Mouse (Mus musculus): Measurements from ENCODE around the gene Gpr156. TPM values are rescaled to one million over a fixed set of nuclear protein-coding genes. Genes with fewer than 3 reads are reported as not detected.
A peak's percentile ranks its signal among the peaks of the same experiment; 100 is the strongest.
"Not testable (repeated sequence)": the region's sequence is repeated elsewhere in the genome, so short reads cannot be mapped to it uniquely, and the experiment has no call there.

The Gpr156 gene
- total RNA-seq, 2 experiments from 2014 or later, result 1.1 to 1.2 TPM

DNA sequence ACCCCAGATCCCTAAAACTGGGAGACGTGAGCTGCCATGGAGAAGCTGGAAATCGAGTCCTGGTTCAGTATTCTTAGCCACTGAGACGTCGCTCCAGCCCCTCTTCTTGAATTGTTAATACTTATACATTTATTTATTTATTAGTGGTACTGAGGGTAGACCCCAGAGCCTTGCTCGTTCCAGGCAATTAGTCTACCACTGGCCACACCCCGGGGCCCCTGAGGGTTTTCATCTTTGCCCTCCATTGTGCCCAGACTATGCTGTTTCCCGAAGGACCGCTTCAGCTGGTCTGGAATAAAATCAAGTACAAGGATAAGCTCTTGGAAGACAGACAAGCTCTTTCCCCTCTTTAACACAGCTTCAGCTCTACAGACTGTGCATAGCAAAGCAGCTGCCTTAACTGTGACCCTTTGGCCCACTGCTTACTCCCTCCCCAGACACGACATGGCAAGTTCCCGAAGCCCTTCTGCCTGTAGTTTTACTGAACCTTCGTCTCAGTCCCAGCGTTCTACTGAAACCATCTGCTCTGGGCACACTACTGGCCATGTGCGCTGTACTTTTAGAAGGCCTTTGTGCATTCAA is 39.1 kb downstream of the Gpr156 start:
- no peak for DNase-seq (ENCODE audit: low spot score in 2 of 2)

DNA sequence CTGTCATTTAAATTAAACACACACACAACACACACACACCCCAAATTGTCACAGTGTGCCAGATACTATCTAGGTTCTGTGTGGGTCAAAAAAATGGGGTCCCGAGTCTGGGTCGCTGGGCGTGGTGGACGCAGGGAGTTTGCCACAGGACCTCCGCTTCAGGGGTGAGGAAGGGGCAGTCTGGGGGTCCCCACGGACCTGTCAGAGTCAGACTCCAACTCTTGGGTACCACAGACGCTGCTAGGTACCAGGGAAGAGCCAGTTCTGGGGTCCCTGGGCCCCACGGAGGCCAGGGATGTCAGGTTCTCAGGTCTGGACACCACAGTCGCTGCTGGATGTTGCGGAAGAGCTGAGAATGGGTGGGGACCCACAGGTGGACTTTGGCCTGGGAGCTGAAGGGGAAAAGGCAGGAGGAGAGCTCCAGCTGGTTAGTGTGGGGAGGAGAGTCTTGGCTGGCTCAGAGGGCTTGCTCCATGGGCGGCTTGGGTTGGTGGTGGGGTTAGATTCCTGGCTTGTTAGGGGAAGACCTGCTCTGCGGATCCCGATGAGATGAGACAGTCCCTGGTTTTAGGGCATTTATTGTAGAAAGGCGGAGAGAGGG is 39.9 kb downstream of the Gpr156 start:
- no peak for DNase-seq (ENCODE audit: low spot score in 2 of 2)

DNA sequence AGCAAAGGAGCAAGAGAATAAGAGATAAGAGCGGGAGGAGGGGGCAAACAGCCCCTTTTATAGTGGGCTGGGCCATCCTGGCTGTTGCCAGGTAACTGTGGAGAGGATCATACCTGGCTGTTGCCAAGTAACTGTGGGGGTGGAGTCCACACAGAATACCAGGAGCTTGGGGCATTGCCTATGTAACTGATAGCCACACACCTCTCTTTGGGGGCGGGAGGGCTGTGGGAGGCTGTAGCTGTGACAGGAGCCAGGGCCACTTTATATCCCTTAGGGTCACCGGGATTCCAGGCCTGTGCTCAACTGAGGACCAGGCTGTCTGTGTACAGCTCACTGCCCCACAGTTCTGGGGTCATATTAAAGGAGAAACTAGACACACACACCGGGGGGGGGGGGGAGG is 40.5 kb downstream of the Gpr156 start:
- DNase-seq (ENCODE audit: low spot score in 2 of 2), result no peak

DNA sequence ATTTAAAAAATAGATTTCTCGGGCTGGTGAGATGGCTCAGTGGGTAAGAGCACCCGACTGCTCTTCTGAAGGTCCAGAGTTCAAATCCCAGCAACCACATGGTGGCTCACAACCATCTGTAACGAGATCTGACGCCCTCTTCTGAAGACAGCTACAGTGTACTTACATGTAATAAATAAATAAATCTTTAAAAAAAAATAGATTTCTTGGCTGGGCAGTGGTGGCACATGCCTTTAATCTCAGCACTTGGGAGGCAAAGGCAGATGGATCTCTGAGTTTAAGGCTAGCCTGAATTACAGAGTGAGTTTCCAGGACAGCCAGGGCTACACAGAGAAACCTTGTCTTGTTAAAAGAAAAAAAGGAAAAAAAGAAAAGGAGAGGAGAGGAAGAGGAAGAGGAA is 46.4 kb downstream of the Gpr156 start:
- DNase-seq (ENCODE audit: low spot score in 2 of 2), result not testable (repeated sequence)

DNA sequence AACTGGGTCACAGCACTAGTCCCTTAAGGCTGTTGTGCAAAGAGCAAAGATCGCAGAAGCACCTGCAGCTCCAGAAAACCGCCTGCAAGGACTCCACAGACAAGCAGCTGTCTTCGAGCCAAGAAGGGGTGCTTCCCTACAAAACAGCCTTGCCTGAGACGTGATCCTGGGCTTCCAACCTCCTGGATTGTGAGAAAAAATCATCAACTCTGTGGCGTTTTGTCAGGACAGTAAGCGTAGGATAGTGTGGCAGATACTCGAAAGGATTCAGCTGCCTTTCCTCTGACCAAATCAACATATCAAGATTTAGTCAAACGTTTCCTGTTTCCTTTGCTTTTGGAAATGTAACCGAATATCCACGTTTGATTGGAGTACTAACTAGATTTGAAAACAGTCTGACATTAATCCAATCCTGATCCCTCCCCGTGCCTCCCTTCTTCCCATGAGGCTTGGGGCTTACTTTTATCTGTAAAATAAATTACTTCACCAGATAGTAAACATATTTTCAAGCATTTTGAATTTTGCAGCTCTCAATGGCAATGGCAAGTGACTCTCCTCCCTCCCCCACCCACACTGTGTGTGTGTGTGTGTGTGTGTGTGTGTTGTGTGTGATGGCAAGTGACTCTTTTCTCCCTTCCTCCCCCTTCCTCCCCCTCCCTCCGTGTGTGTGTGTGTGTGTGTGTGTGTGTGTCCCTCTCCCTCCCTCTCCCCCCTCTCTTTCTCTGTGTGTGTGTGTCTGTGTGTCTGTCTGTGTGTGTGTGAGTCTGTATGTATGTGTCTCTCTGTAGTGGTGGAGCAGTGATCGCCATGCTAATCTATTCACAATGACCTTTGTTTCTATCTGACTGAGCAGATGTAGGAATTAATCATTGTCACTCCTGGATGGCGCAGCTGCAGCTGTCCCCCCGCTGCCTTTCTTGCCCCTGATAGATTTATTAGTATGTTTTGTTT is 47.3 kb downstream of the Gpr156 start:
- DNase-seq (ENCODE audit: low spot score in 2 of 2), result no peak

DNA sequence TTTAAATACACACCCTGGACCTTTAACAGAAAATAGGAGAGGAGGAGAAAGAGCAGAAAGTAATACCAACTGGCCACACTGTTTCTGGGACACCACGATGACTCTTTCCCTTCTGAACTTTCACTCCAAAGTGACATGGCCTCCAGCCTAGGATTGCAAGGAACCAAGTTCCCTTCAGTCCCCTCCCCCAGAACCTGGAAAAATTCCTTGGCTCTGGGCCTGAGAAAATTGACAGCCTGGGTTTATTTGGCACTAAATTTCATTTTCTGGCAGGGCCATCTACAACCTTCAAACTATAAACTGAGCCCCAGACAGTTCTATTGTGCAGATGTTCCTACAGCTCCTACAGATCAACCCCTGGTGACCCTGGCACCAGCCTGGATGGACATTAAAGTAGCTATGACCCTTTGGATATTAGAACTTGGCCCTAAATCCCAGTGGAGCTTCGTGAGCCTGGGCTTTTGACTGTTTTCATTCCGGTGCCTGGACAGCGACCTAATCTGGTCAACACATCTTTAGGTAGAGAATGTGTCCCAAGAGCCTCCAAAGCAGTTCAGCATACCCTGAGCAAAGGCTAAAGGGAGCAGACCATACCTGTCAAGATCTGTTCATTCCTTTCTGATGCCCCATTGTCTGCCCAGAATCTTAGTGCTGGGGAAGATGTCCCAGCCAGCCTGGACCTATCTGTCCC is 48.2 kb downstream of the Gpr156 start:
- no peak for DNase-seq (ENCODE audit: low spot score in 2 of 2)

DNA sequence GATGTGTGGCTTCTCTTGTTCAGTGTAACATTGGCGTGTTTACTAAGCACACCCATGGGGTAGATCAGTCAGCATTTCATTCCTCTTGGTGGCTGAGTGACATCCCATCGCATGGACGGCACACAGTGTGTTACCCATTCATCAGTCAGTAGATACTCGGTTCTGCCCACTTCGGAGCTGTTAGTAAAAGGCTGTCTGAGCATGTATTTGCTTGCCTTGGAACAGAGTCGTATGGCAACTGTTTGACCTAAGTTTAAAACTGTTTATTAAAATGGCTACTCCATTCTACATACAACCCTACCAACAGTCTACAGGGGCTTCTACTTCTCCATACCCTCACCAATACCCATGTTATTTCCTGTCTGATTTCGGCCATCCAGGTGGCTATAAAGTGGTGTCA is 50.6 kb downstream of the Gpr156 start:
- no peak for DNase-seq (ENCODE audit: low spot score in 2 of 2)

DNA sequence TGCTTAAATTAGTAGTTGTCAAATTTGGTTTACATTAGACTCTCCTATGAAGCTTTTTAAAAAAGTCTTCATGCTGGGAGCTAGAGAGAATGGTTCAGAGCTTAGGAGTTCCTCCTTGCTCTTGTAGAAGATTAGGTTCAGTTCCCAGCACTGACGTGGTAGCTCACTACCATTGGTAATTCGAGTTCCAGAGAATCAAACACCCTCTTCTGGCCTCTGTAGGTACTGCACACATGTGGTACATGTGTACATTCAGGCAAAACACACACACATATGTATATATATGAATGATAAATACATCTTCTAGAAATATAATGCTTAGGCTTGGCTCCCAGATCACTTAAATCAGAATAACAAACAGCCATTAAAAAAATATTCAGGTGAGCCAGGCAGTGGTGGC is 51.1 kb downstream of the Gpr156 start:
- DNase-seq (ENCODE audit: low spot score in 2 of 2), result no peak

DNA sequence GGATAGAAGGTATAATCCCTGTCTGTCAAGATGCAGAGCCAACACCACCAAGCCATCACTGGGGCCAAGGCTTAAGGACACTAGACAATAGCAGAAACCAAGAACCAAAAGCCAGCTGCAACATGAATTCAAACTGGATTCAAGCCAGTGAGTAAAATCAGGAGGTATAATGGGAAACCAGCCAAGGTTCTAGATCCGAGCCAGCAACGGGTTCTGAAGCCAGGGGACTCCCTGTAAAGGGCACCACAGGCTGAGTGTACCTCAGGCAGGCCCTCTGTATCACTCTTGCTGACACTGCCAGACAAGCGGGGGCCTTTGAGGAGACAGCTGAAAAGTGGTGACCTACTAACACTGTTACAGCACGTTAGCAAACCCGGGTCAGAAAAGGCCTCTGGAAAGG is 55.2 kb downstream of the Gpr156 start:
- DNase-seq (ENCODE audit: low spot score in 2 of 2), result no peak

DNA sequence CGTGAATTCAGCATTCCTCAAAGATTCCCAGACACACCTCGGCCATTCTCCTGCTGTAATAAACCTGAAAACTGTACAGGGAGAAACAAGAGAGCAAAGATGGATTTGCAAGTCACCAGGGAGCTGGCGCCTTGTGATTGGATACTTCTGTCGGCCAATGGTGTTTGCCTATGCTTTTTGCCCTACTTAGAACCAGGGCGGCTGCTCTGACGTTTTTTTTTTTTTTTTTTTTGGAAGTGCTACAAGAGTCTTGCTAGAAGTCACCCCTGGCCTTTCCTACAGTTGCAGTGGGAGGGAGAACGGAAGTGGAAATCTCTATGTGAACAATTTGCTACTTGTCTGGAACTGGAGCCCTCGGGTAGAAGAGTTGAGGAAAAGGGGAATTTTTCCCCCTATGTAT is 56.1 kb downstream of the Gpr156 start:
- no peak for DNase-seq (ENCODE audit: low spot score in 2 of 2)

DNA sequence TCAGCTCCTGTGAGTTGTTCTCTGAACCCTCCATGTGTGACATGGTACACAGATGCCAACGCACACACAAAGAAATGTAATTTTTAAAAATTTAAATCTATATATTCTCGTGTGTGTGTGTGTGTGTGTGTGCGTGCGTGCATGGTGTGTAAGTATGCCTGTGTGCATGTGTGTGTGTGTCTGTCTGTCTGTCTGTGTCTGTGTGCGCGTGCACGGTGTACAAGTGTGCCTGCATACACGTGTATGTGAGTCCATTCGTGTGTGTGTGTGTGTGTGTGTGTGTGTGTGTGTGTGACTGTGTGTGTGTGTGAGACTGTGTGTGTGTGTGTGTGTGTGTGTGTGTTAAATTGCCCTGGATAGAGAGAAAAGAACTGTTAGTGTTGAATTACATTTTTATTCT is 56.9 kb downstream of the Gpr156 start:
- DNase-seq (ENCODE audit: low spot score in 2 of 2), result not testable (repeated sequence)

DNA sequence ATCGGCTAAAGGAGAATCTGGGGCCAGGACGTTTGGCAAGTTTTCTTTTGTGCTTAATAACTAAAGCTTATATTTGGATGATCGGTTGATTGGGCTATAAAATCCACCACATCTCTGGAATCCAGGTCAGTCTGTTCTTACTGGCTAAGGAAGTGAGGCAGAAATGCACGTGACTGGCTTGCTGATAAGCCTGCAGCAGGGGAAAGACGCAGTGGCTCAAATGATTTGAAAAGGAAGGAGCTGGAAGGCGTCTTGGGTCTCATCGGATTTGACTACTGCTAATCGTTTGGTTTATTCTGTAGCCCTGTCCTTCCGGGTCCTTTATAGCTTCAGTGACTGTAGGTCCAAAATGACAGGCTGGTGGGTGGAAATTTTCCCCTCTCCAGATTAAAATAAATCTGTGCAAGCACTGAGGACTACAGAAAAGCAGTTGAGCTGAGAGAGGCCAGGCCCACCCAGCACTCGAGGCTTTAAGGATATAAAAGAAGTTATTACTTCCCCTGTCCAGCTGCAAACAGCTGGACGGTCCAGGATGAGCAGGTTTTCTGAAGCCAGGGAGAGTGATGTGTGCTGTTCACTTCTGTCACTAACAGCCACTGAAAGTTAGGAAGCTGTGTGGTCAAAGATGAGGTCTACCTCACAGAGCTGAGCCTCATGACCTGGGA is 57.7 kb downstream of the Gpr156 start:
- peak; percentile 29 to 65 for DNase-seq (ENCODE audit: low spot score in 2 of 2)

DNA sequence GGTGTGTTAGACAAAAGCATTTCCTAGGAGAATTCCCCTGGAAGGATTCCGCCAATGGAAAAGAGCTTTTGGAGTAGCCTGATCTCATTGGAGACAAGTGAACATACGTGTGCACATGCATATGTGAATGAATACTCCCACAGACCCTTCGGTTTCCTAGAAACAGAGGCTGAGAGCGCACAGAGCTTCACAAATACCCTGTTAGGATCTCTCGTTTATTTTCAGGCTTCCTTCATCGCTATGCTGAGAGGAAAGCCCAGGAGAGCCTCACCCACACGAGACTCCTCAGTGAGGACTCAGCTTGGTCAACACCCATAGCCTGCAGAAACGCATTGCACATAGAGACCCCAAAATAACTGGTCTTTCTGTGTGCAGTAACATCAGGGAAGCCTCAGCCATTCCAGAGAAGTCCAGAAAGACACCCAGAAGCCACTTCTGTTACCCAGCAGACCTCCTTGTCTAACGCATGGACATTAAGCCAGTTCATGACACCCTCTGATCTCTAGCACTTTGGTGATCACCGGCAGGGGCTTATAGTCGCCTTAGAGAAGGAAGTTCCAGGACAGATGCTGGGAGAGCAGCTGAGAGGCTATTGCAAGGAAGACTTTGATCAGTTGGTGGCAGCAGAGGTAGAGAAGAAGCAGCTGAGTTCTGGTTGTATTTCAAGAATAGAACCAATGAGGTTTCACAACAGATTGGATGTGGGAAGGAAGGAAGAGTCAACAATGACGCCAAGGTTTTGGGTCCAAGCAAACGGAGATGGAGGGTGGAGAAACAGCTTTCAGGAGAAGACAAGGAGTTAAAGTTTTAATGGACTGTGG is 58.4 kb downstream of the Gpr156 start:
- peak; percentile 52 to 76 for DNase-seq (ENCODE audit: low spot score in 2 of 2)

DNA sequence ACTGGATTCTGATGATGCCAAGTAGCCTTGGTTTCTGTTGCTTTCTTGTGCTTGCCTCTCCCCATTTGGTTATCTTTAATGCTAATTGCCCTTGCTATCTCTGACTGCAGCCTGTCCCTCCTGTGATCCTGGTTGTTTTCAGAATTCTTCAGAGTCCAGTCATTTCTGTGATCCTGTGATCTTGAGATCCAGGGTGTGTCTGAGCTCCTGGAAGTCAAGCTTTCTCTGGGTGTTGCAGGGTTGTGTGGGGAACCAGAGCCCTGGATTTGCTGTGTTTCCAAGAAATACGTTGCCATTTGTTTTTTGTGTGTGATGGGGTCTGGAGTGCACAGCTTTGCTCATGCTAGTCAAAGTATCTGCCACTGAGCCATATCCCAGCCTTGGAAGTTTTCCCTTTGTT is 65.6 kb downstream of the Gpr156 start:
- no peak for DNase-seq (ENCODE audit: low spot score in 2 of 2)

DNA sequence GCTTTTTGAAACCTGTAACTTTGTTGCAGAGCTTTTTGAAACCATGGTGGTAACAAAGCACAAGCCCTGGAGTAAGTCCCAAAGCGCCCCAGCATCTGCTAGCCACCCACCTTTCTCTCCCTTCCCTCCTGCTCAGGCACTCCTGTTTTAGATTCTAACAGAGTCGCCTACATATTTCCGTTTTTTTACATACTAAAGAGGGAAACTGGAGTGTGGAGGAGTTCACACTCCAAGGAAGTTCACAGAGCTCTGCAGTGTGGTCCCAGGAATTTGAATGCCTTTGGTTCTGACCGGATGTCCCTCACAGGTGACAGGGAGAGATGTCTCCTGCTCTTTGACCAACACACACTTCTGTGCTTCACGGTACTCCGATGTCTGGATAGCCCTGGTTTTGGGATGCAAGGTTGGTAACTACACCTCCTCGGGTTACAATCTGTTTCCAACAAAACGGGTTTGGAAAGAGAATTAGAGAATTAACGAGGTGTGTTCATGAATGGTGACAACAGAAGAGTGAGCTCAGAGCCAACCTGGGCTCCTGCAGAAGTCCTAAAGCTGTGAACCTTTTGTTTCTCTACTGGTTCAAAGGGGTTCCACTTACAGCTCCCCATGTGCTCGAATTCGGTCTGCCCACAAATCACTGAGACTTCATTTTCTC is 72.0 kb downstream of the Gpr156 start:
- no peak for DNase-seq (ENCODE audit: low spot score in 2 of 2)

DNA sequence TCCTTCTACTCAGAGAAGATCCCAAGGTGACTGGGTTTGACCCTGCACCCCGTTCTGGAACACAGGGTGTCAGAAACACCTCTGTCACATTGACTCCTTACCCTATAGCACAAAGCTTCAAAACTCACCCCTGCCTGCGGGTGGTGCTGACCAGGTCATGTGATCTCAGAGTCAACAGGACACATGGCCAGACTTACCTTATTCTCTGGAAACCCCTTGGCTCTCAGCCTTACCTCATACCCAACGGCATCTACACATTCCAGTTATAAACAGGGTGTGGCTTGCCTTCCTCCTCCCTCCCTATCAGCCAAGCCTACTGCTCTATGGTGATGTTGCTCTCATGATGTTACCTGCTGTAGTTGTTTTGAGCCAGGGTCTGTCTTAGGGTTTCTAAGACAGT is 73.5 kb downstream of the Gpr156 start:
- DNase-seq (ENCODE audit: low spot score in 2 of 2), result no peak

DNA sequence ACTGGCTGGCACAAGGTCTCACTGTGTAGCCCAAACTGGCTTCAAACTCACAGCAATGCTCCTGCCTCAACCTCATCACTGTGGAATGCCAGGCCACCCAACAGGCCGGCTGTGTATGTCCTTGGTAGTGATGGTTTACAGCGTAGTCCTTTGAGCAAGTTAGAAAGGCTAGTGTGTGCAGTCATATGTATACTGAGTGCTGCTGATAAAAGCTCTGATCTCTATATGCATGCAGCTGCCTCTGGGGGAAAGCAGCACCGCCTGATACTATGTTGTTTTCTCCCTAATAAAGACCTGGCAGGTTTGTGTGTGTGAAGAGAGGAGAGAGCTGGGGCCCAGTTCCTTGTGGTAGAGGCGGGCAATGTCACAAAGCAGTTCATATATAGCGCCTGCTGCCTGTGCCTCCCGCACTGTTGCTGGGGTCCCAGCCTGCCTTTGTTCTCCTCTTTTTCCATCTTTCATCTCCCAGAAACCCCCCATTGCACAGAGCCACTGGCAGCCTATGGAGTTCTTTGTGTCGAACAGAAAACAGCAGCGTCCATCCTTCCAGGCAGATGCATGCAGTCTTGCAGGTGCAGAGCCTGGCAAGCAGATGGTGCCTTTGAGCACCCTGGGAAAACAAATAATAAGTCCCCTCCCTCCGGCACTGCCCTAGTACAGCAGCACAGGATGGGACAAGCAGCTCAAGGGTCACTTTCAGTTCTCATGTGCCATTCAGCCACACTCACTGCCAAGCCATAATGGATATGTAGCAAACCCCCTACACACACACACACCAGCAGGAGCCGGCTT is 74.5 kb downstream of the Gpr156 start:
- no peak for DNase-seq (ENCODE audit: low spot score in 2 of 2)

DNA sequence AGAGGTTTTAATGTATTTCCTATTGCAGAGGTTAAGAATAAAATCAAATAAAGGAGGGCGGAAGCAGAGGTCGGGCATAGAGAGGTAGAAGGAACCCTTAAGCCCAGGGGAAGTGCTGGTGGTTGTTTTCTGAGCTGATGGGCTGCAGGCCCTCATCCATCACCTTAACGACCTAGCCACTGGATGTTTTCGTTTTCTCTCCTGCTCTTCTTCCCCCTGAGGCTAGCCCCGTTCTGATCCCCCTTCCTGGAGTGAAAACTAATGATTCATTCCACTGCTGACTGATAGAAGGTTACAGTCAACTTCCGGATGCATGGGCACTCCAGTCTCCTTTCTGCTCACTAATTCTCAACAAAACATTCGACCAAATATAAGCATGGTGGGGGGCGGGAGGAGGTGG is 76.5 kb downstream of the Gpr156 start:
- DNase-seq (ENCODE audit: low spot score in 2 of 2), result no peak

DNA sequence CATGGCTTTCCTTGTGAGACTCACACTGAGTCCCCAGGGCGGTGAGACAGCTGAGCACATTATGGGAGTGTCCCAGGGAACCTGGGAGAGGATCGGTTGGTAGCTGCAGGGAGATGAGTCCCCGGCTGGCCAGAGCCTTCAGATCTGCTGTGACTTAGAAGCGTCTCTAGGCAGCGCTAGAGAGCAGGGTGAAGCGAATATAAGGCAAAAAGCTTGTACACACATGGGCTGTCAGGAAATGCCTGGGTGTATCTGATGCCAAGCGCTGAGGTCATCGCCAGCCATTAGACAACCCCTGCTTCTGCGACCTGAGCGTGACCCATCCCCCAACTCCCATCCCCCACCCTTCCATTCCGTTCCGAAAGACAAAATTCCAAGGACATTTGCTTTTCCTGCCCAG is 78.4 kb downstream of the Gpr156 start:
- DNase-seq (ENCODE audit: low spot score in 2 of 2), result peak; percentile 55 to 67

Measured in layer of hippocampus, postnatal 14 days (tissue).